ENCODE assay signal across 7 mouse cellular contexts in the genomic region with DNA sequence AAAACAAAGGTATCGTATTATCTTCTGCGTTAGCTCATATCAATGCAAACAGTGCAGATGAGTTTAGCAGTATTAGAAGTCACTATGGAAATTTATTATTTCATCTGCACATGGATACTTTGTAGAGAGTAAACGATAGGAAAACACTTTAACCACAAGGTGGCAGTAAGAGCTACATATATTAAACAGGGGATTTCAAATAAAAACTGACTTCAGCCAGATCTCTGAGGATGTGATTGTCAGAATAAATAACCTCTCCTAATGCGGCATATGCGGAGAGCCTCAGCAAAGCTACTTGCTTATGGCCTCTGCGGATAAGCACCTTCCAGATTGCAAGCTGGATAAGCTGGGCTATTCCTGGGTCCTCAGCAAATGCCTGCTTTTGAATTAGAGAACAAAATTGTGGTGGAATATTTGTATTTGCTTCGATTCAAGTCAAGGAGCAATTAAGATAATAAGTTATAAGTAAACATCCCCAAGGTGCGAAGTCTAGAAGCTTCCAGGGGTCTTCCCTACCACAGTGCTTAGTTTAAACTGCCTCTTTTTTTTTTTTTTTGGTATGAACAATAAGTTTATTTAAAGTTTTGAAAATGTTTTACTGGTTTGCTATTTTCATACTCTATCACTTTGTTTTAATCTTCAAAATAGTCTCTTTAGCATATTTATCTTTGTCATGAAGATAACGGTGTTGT.
DNase-seq lines count a peak whose midpoint lies in the region; ATAC-seq lines count a peak whose summit lies in the region.

No protein-coding gene starts in this region.

- H3K27ac ChIP-seq in limb, embryonic 13.5 days = no peak overlapping the region
- H3K27ac ChIP-seq in limb, embryonic 10.5 days = no peak overlapping the region
- no peak overlapping the region for H3K27ac ChIP-seq in forebrain, embryonic 14.5 days (ENCODE audit: low read depth, low read length)
- no peak overlapping the region for H3K27ac ChIP-seq in neural tube, embryonic 13.5 days (replicated peaks)

- no peaks in the 10 kb centered on the region for H3K36me3 ChIP-seq in limb, embryonic 13.5 days
- no peaks in the 10 kb centered on the region for H3K36me3 ChIP-seq in limb, embryonic 10.5 days
- H3K36me3 ChIP-seq in forebrain, embryonic 14.5 days (ENCODE audit: control insufficient read depth, insufficient read depth, low read length) = no peaks in the 10 kb centered on the region
- no peaks in the 10 kb centered on the region for H3K36me3 ChIP-seq in neural tube, embryonic 13.5 days

- ATAC-seq in limb, embryonic 13.5 days (ENCODE audit: low FRiP score, low read depth) = peak; percentile 64; the same call in 1 of the 2 replicates
- ATAC-seq in forebrain, embryonic 14.5 days = peak; percentile 75
- peak; percentile 63 for ATAC-seq in neural tube, embryonic 13.5 days (ENCODE audit: low read depth)

- H3K4me2 ChIP-seq in limb, embryonic 13.5 days (replicated peaks) = no peak overlapping the region
- no peak overlapping the region for H3K4me2 ChIP-seq in forebrain, embryonic 14.5 days (ENCODE audit: low read length)
- no peak overlapping the region for H3K4me2 ChIP-seq in neural tube, embryonic 13.5 days

- H3K9me3 ChIP-seq in limb, embryonic 13.5 days = no peaks in the 10 kb centered on the region
- H3K9me3 ChIP-seq in limb, embryonic 10.5 days (replicated peaks) = no peaks in the 10 kb centered on the region
- H3K9me3 ChIP-seq in forebrain, embryonic 14.5 days (replicated peaks; ENCODE audit: control insufficient read depth, low read length) = no peaks in the 10 kb centered on the region
- H3K9me3 ChIP-seq in neural tube, embryonic 13.5 days = no peaks in the 10 kb centered on the region

- H3K4me3 ChIP-seq in limb, embryonic 13.5 days = no peak overlapping the region
- no peak overlapping the region for H3K4me3 ChIP-seq in limb, embryonic 10.5 days
- H3K4me3 ChIP-seq in forebrain, embryonic 14.5 days (ENCODE audit: low read depth, low read length) = no peak overlapping the region
- H3K4me3 ChIP-seq in neural tube, embryonic 13.5 days = no peak overlapping the region

- H3K9ac ChIP-seq in limb, embryonic 13.5 days = no peak overlapping the region
- H3K9ac ChIP-seq in forebrain, embryonic 14.5 days (ENCODE audit: low read length) = no peak overlapping the region
- no peak overlapping the region for H3K9ac ChIP-seq in neural tube, embryonic 13.5 days

- H3K27me3 ChIP-seq in limb, embryonic 13.5 days = no peaks in the 10 kb centered on the region
- H3K27me3 ChIP-seq in limb, embryonic 10.5 days (ENCODE audit: low read depth, poor library complexity, severe bottlenecking) = no peaks in the 10 kb centered on the region
- no peaks in the 10 kb centered on the region for H3K27me3 ChIP-seq in forebrain, embryonic 14.5 days (replicated peaks; ENCODE audit: control insufficient read depth, insufficient read depth, low read length)
- H3K27me3 ChIP-seq in neural tube, embryonic 13.5 days = no peaks in the 10 kb centered on the region

- H3K4me1 ChIP-seq in limb, embryonic 13.5 days = no peaks in the 10 kb centered on the region
- no peaks in the 10 kb centered on the region for H3K4me1 ChIP-seq in limb, embryonic 10.5 days
- H3K4me1 ChIP-seq in forebrain, embryonic 14.5 days (ENCODE audit: control insufficient read depth, insufficient read depth, low read length) = no peaks in the 10 kb centered on the region
- H3K4me1 ChIP-seq in neural tube, embryonic 13.5 days (replicated peaks) = 0 out of 2 replicates have a peak, but pooled peaks cover 3% of the 10 kb centered on the region

- no peak for DNase-seq in limb, embryonic 10.5 days (ENCODE audit: low spot score)
- DNase-seq in ZHBTc4 (ENCODE audit: low read depth, low spot score) = peak; percentile 36
- DNase-seq in forebrain, embryonic 14.5 days (ENCODE audit: low spot score) = peak; percentile 91
- no peak for DNase-seq in urinary bladder, postnatal 14 days (ENCODE audit: low spot score)
- no peak for DNase-seq in adrenal gland, postnatal 14 days

- 56% methylated on average over 9 of the region's 9 CpGs for WGBS in limb, embryonic 13.5 days
- WGBS in limb, embryonic 10.5 days = 66% methylated on average over 9 of the region's 9 CpGs
- WGBS in forebrain, embryonic 14.5 days = 56% methylated on average over 9 of the region's 9 CpGs
- 55% methylated on average over 9 of the region's 9 CpGs for WGBS in neural tube, embryonic 13.5 days

Comparison
In these comparisons a context has a peak if more than half of its experiments do, and no peak if none do; other contexts are left out.
1. DNase-seq: peak in ZHBTc4 (single experiment) and forebrain, embryonic 14.5 days (single experiment); none in limb, embryonic 10.5 days (single experiment), urinary bladder, postnatal 14 days (single experiment) and adrenal gland, postnatal 14 days (single experiment).
2. Peak in every context shown above with its lines, with median percentiles within 50 percentile points of each other: ATAC-seq.